Mouse (Mus musculus) heart, adult 2 months (tissue): ENCODE measurements around the gene Ispd. TPM values are rescaled to one million over a fixed set of nuclear protein-coding genes. Genes with fewer than 3 reads are reported as not detected.

ENCODE experiments used
- DNase-seq, 2 experiments: peaks; one replicate each; pipeline ENCODE4 v3.0.0; 2021
- H3K27ac ChIP-seq: fragments of 200-600 bp; 2 replicates; pipeline ENCODE4 v1.8.1; 2022
- H3K27me3 ChIP-seq: fragments of 200-500 bp; 2 replicates; pipeline ENCODE4 v1.6.1; 2012; ENCODE audit warnings: mild to moderate bottlenecking, low read length, inconsistent platforms, mixed read lengths; ENCODE audit not compliant: control insufficient read depth, insufficient read depth
- H3K36me3 ChIP-seq: fragments of 200-500 bp; 2 replicates; pipeline ENCODE4 v1.6.1; 2012; ENCODE audit warnings: low read length, inconsistent platforms; ENCODE audit not compliant: control insufficient read depth, insufficient read depth
- H3K4me1 ChIP-seq: fragments of 200-500 bp; 2 replicates; pipeline ENCODE4 v1.6.1; 2011; ENCODE audit warnings: low read length; ENCODE audit not compliant: control insufficient read depth, insufficient read depth
- H3K4me3 ChIP-seq: fragments of 200-600 bp; 2 replicates; pipeline ENCODE4 v1.8.1; 2022
- H3K79me2 ChIP-seq: fragments of 200-500 bp; replicated peaks from 2 replicates; pipeline ENCODE4 v1.6.1; 2012; ENCODE audit warnings: mild to moderate bottlenecking, inconsistent platforms, low read length, moderate library complexity, mixed read lengths; ENCODE audit not compliant: control insufficient read depth, insufficient read depth
- H3K9ac ChIP-seq: fragments of 200-500 bp; 2 replicates; pipeline ENCODE4 v1.6.1; 2012; ENCODE audit warnings: low read depth, mild to moderate bottlenecking, control low read depth, inconsistent platforms, low read length, mixed read lengths
- CTCF ChIP-seq: fragments of 200-600 bp; IDR thresholded peaks from 2 replicates; pipeline ENCODE4 v1.8.1; 2022; ENCODE audit warnings: antibody characterized with exemption, mild to moderate bottlenecking, moderate library complexity
- EP300 ChIP-seq: fragments of 200-500 bp; IDR thresholded peaks from 2 replicates; pipeline ENCODE4 v1.6.1; 2011; ENCODE audit warnings: low read depth, low read length, control low read depth; ENCODE audit not compliant: insufficient read depth
- POLR2A ChIP-seq: fragments of 200-500 bp; IDR thresholded peaks from 2 replicates; pipeline ENCODE4 v1.6.1; 2011; ENCODE audit warnings: mild to moderate bottlenecking, low read depth, low read length, control low read depth; ENCODE audit not compliant: insufficient read depth
- WGBS: fragments of 180-500 bp; shearing (Covaris S2); methylation state at CpG from one replicate; pipeline ENCODE4 v1.1.7; 2018; 5-methylcytosine and 5-hydroxymethylcytosine counted together
- intact Hi-C: fragments of 180-260 bp; cut with DNase I; formaldehyde crosslinking; loops from one replicate; pipeline ENCODE4 v1.15.1; 2025
- polyA plus RNA-seq: library from polyadenylated mRNA; depleted of rRNA; stranded (reverse); fragments of >200 nt; gene quantifications from 2 replicates; pipeline ENCODE4 v1.2.3, GENCODE M21; 2012
- total RNA-seq, 2 experiments: library from RNA; stranded (reverse); gene quantifications; 2 replicates each; pipeline ENCODE4 v1.2.3; 2021

Gene Ispd
- total and polyA plus RNA-seq, 3 experiments = 2.0 to 5.1 (median 4.4) TPM

DNA sequence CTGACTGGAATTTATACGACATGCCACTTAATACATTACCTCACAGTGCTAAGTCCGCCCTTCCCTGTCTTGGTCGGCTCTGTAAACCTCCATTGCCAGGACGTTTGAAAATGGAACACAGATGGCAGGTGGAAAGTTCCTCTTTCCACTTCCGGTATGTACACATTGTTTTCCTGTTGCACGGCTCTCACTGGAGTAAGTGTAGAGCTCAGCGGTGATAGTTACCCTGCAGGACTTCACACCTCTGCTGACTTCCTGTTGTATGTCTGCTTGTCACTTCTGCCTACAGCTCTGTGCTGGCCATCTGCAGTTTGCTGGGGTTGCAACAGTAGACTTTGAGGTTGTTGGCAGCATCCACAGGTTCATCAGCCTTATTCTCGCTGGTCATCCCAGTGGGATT lies 58.1 kb downstream of the Ispd start:
- H3K4me3 ChIP-seq = no peak overlapping the region
- no peak overlapping the region for H3K9ac ChIP-seq
- H3K27me3 ChIP-seq = no peaks in the 10 kb centered on the region
- no peaks in the 10 kb centered on the region for H3K36me3 ChIP-seq
- no peak overlapping the region for H3K27ac ChIP-seq
- intact Hi-C loops = no loop called here
- WGBS = 75% methylated on average over 8 of the region's 8 CpGs
- TF ChIP-seq EP300 = no peak
- no peak for TF ChIP-seq POLR2A
- no peak for TF ChIP-seq CTCF
- DNase-seq = no peak
- no peaks in the 10 kb centered on the region; the same call in 1 of the 2 replicates for H3K4me1 ChIP-seq
- no peaks in the 10 kb centered on the region for H3K79me2 ChIP-seq

DNA sequence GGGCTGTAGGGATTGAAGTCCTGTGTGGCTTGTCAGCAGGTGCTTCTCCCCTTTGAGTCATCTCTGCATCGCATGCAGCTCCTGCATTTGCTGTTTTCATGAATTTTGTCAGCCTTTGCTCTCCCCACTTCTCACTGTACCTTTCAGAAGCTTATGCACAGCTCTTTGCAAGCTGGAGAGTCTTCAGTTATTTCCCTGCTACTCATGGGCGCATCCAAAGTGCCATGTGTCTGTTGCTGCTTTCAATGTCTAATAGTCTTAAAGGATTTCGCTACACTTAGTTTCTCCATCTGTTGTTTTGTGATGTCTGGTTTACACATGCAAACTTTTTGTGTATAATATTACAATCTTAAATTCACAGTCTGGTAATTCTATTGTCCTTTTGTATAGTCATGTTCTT lies 74.8 kb downstream of the Ispd start:
- Histone ChIP-seq H3K4me1 (no peaks in the 10 kb centered on the region), H3K9ac (no peak overlapping the region), H3K27ac (no peak overlapping the region), H3K36me3 (no peaks in the 10 kb centered on the region), H3K27me3 (no peaks in the 10 kb centered on the region), H3K79me2 (no peaks in the 10 kb centered on the region), H3K4me3 (no peak overlapping the region)
- no peak for DNase-seq
- intact Hi-C loops = no loop called here
- 96% methylated on average over 3 of the region's 3 CpGs for WGBS
- no peak for TF ChIP-seq CTCF
- no peak for TF ChIP-seq POLR2A
- TF ChIP-seq EP300 = no peak

DNA sequence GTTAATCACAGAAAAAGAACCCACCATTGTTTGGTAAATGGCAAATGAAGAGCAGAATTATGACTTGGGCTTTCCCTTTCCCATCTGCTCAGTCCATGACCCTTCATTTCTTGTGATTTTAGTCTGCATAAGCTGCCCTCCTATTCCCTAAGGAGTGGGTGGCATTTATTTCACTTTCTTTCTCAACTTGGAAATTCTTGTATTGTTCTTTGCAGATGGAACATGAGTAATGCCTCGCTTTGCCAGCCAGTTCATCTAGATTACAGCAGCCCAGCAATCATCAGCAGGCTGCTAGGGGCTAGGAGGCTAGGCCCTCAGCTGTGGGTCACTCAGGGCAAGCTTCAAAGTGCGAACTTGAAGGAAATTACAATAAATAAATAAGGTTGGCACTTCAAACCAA lies 76.5 kb downstream of the Ispd start:
- H3K9ac ChIP-seq = no peak overlapping the region
- no peaks in the 10 kb centered on the region for H3K36me3 ChIP-seq
- intact Hi-C loops = no loop called here
- DNase-seq = no peak
- no peak overlapping the region for H3K27ac ChIP-seq
- H3K79me2 ChIP-seq = no peaks in the 10 kb centered on the region
- H3K4me1 ChIP-seq = no peaks in the 10 kb centered on the region
- no peak overlapping the region for H3K4me3 ChIP-seq
- no peaks in the 10 kb centered on the region for H3K27me3 ChIP-seq
- 81% methylated on average over 2 of the region's 2 CpGs for WGBS
- no peak for TF ChIP-seq POLR2A
- TF ChIP-seq CTCF = no peak
- TF ChIP-seq EP300 = no peak

DNA sequence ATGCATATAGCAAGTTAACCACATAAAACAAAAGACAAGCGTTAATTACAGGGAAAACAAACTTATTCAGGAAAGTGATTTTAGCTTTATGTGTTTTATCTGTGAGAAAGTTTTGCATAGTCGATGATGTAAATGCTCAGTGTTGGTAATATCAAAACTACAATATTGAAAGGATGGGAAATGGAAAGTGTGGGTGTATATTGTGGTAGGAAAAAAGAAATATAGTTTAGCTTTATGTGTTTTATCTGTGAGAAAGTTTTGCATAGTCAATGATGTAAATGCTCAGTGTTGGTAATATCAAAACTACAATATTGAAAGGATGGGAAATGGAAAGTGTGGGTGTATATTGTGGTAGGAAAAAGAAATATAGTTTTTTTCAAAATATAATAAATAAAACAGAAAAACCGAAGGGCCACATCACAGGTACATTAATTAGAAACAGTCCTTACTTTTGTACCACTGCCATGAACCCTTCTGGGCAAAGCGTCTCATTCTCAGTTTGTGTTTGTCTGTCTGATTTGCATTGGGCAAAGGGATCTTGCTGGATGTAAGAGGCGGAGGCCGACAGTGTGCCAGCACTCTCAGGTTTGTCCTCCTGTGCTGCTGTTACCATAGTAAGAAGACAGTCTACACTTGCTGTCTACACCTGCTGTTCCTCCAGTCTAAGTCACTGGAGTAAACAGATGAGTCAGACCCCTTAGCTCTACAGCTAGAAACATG lies 87.2 kb downstream of the Ispd start:
- intact Hi-C loops = no loop called here
- Histone ChIP-seq H3K27ac (no peak overlapping the region), H3K79me2 (no peaks in the 10 kb centered on the region), H3K4me1 (no peaks in the 10 kb centered on the region), H3K36me3 (no peaks in the 10 kb centered on the region), H3K4me3 (no peak overlapping the region), H3K9ac (no peak overlapping the region), H3K27me3 (no peaks in the 10 kb centered on the region)
- TF ChIP-seq CTCF = no peak
- TF ChIP-seq POLR2A = no peak
- no peak for TF ChIP-seq EP300
- 87% methylated on average over 6 of the region's 6 CpGs for whole genome bisulfite sequencing
- DNase-seq = no peak

DNA sequence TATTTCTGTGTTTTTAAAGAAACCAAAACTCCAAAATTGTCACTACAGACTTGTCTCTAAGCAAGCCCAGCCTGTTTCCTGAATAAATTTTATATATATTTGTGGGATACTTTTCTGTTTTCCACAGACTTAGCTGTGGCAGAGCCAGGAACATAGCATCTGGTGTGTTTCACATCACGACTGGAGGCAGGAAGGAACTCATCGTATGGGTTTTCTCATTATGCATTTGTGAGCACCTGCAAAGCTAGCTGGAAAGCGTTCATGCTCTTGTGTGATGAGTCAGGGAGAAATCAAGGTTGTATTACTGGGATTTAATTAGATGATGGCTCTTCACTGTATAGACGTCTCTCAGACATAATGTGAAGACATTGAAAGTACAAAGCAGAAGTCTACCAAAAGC lies 90.2 kb downstream of the Ispd start:
- TF ChIP-seq CTCF = no peak
- intact Hi-C loops = no loop called here
- WGBS = 70% methylated on average over 4 of the region's 4 CpGs
- Histone ChIP-seq H3K36me3 (no peaks in the 10 kb centered on the region), H3K79me2 (no peaks in the 10 kb centered on the region), H3K27me3 (no peaks in the 10 kb centered on the region), H3K4me1 (no peaks in the 10 kb centered on the region), H3K4me3 (no peak overlapping the region), H3K9ac (no peak overlapping the region), H3K27ac (no peak overlapping the region)
- DNase-seq = no peak

DNA sequence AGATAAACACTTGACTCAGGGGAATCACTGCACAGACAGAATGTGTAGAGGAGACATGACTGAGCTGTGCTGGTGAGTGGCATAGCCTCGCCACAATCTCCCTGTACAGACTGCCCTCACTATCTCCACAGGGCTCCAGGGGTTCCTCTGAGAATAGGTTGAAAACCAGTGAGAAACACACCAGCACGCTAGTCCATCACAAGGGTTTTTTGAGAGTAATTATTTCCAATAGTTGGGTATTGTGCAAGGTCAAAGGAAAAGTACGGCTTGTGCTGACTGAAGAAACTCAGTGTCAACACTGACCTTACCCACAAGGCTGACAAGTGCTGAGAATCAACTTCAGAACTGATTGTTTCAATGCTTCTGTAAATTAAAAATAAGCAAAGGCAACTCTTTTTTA lies 92.9 kb downstream of the Ispd start:
- WGBS = 86% methylated on average over 3 of the region's 3 CpGs
- Histone ChIP-seq H3K4me1 (no peaks in the 10 kb centered on the region), H3K27ac (no peak overlapping the region), H3K79me2 (no peaks in the 10 kb centered on the region), H3K9ac (no peak overlapping the region), H3K36me3 (no peaks in the 10 kb centered on the region), H3K4me3 (no peak overlapping the region), H3K27me3 (no peaks in the 10 kb centered on the region)
- intact Hi-C loops = no loop called here
- no peak for DNase-seq
- TF ChIP-seq CTCF = no peak
- no peak for TF ChIP-seq POLR2A
- TF ChIP-seq EP300 = no peak
